Mouse (Mus musculus) MEL (cell line): ENCODE measurements around the gene Brox.

Experiments used
- BHLHE40 ChIP-seq: IDR thresholded peaks from 2 replicates; pipeline ENCODE4 v1.6.1; 2012; ENCODE audit warnings: low read depth, mild to moderate bottlenecking, inconsistent platforms, low read length, improper control_type of control experiment, borderline replicate concordance
- CHD1 ChIP-seq: IDR thresholded peaks from 2 replicates; pipeline ENCODE4 v1.6.1; 2012; ENCODE audit warnings: low read depth, mild to moderate bottlenecking, inconsistent platforms, low read length, improper control_type of control experiment
- CTCF ChIP-seq, 3 experiments: IDR thresholded peaks in 2 of 3; conservative IDR thresholded peaks in 1 of 3; 2 replicates each; pipeline ENCODE4 v1.5.1; 2011 to 2012; ENCODE audit warnings: low read length in 3 of 3, low read depth in 2 of 3, mild to moderate bottlenecking in 2 of 3, improper control_type of control experiment in 1 of 3, inconsistent platforms in 1 of 3, mixed read lengths in 1 of 3, moderate library complexity in 1 of 3; ENCODE audit not compliant: control insufficient read depth in 1 of 3, insufficient read depth in 1 of 3, poor library complexity in 1 of 3, severe bottlenecking in 1 of 3
- EP300 ChIP-seq, 2 experiments: IDR thresholded peaks; 2 replicates each; pipeline ENCODE4 v1.6.1; 2011; ENCODE audit warnings: improper control_type of control experiment in 2 of 2, low read length in 2 of 2, low read depth in 1 of 2, mild to moderate bottlenecking in 1 of 2
- GATA1 ChIP-seq: IDR thresholded peaks from 2 replicates; pipeline ENCODE4 v1.6.1; 2011; ENCODE audit warnings: low read depth, low read length, improper control_type of control experiment
- MAX ChIP-seq: IDR thresholded peaks from 2 replicates; pipeline ENCODE4 v1.6.1; 2011; ENCODE audit warnings: low read length, improper control_type of control experiment
- NRF1 ChIP-seq: IDR thresholded peaks from 2 replicates; pipeline ENCODE4 v1.6.1; 2014; ENCODE audit warnings: low read depth, mild to moderate bottlenecking, inconsistent platforms, low read length, improper control_type of control experiment, moderate library complexity; ENCODE audit not compliant: poor library complexity, insufficient read depth, severe bottlenecking
- POLR2A ChIP-seq, 2 experiments: IDR thresholded peaks; 2 replicates each; pipeline ENCODE4 v1.6.1; 2011 to 2012; ENCODE audit warnings: low read length in 2 of 2, mild to moderate bottlenecking in 2 of 2, control low read depth in 1 of 2, improper control_type of control experiment in 1 of 2, low read depth in 1 of 2, moderate library complexity in 1 of 2; ENCODE audit not compliant: control insufficient read depth in 1 of 2, insufficient read depth in 1 of 2, poor library complexity in 1 of 2
- POLR2AphosphoS2 ChIP-seq: IDR thresholded peaks from 2 replicates; pipeline ENCODE4 v1.6.1; 2011; ENCODE audit warnings: low read length, improper control_type of control experiment
- RAD21 ChIP-seq: IDR thresholded peaks from 2 replicates; pipeline ENCODE4 v1.6.1; 2011; ENCODE audit warnings: mild to moderate bottlenecking, low read depth, low read length, improper control_type of control experiment
- SMC3 ChIP-seq: IDR thresholded peaks from 2 replicates; pipeline ENCODE4 v1.6.1; 2011; ENCODE audit warnings: low read depth, low read length, improper control_type of control experiment
- TAL1 ChIP-seq: IDR thresholded peaks from 2 replicates; pipeline ENCODE4 v1.6.1; 2012; ENCODE audit warnings: mild to moderate bottlenecking, inconsistent platforms, low read length, moderate library complexity, mixed read lengths
- TCF12 ChIP-seq: IDR thresholded peaks from 2 replicates; pipeline ENCODE4 v1.6.1; 2014; ENCODE audit warnings: low read depth, mild to moderate bottlenecking, inconsistent platforms, low read length, improper control_type of control experiment, moderate library complexity
- USF2 ChIP-seq, 2 experiments: IDR thresholded peaks; 2 replicates each; pipeline ENCODE4 v1.6.1; 2011 to 2012; ENCODE audit warnings: improper control_type of control experiment in 2 of 2, low read length in 2 of 2, borderline replicate concordance in 1 of 2, inconsistent platforms in 1 of 2, low read depth in 1 of 2, mild to moderate bottlenecking in 1 of 2; ENCODE audit not compliant: insufficient read depth in 1 of 2

- no peak for TF ChIP-seq TCF12
- TF ChIP-seq RAD21, result no peak
- TF ChIP-seq EP300 (IDR thresholded peaks at IDR 0.05; ENCODE audit: low read depth in 1 of 2, low read length in 2 of 2), result peak in 1 of 2 experiments; percentile 25; a peak in 1 of 4 replicates
- TF ChIP-seq USF2 (IDR thresholded peaks at IDR 0.05; ENCODE audit: borderline replicate concordance in 1 of 2, insufficient read depth in 1 of 2, low read depth in 1 of 2, low read length in 2 of 2), result no peak
- no peak for TF ChIP-seq SMC3
- no peak for TF ChIP-seq CTCF (IDR thresholded peaks at IDR 0.05 in 2 of 3, conservative IDR thresholded peaks at IDR 0.05 in 1 of 3; ENCODE audit: control insufficient read depth in 1 of 3, insufficient read depth in 1 of 3, low read depth in 2 of 3, low read length in 3 of 3, poor library complexity in 1 of 3, severe bottlenecking in 1 of 3)
- no peak for TF ChIP-seq BHLHE40
- no peak for TF ChIP-seq MAX
- TF ChIP-seq TAL1, result no peak
- TF ChIP-seq POLR2A (IDR thresholded peaks at IDR 0.05; ENCODE audit: control insufficient read depth in 1 of 2, insufficient read depth in 1 of 2, low read depth in 1 of 2, low read length in 2 of 2, poor library complexity in 1 of 2), result no peak
- 0 out of 2 replicates have a peak, but pooled peaks have one; percentile 24 for TF ChIP-seq GATA1
- no peak for TF ChIP-seq CHD1
- no peak for TF ChIP-seq NRF1
- no peak for TF ChIP-seq POLR2AphosphoS2
These were observed 69.6 kb downstream of the Brox start for GRCm38 (mm10) chr1:183227469-183227868.
